Mouse (Mus musculus) megakaryocyte, embryonic 14.5 days (primary cell): ENCODE measurements around the gene Rbm42.

Source experiments
- FLI1 ChIP-seq: IDR thresholded peaks from 2 replicates; pipeline ENCODE4 v1.6.1; 2012; ENCODE audit warnings: low read length, inconsistent platforms, mixed read lengths
- GATA1 ChIP-seq: IDR thresholded peaks from 3 replicates; pipeline ENCODE4 v1.6.1; 2012; ENCODE audit warnings: mixed read lengths, low read length, inconsistent platforms, borderline replicate concordance

DNA sequence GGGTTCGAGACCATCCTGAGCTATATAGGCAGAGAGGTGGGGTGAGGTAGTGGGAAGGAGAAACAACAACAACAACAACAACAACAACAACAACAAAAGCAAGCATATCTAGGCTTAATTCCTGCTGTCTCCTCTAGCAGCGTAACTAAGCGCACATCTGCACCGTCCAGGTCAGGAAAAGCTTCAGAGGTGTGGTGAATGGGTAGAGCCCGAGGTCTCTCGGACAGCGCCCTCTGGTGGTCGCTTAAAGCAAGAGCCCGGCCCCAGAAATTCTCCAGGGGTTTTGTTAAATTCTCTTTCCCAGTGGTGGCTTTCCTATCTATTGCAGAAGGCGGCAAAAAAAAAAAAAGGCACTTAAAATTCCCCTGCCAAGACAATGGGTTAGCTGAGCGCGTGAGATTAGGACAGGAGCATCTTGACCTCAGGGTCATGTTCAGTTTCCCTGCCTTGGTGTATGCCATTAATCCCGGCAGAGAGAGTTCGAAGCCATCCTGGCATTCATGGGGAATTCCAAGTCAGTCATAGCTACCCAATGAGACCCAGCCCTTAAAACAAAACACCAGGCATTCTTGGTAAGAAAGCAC is 36.5 kb downstream of the Rbm42 start:
- TF ChIP-seq GATA1 (no peak), FLI1 (no peak)
